Mouse (Mus musculus): Measurements from ENCODE around the gene Nckap5. TPM values are rescaled to one million over a fixed set of nuclear protein-coding genes. Genes with fewer than 3 reads are reported as not detected.
A peak's percentile ranks its signal among the peaks of the same experiment; 100 is the strongest.

Nckap5 gene
- polyA plus RNA-seq, 1 experiment from 2014 or later: 16.6 TPM

DNA sequence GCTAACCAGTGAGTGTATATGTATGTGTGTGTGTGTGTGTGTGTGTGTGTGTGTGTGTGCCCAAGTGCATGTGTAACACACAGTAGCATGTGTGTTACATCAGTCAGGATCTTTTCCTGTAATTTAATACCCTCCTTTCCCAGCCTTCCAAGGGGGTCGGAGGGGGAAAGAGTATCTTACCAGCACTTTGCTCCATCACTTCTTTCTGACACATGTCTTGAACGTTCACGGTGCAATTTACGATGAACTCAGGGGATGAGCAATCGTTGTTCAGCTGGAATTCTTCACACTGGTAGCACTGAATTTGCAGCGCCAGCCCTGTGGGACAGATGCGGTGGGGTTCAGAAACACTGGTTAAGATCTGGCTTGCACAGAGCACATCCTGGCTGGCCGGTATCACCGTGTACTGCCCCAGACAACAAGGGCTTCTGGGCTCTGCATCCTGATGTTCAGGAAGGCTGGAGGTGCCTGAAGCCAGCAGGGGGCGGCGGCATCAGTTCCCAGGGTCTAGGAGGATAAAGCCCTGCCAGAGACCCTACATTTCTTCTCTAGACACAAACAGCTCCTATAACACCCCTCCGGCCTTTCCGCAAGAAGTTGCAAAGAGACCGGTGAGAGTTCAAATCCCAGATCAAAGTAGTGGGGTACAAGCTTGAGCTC lies 920.3 kb downstream of the Nckap5 start:
- H3K27me3 ChIP-seq (ENCODE audit: control insufficient read depth, insufficient read depth, low read length): peaks cover 14% of the 10 kb centered on the region
- no peak overlapping the region for H3K4me3 ChIP-seq (ENCODE audit: low read depth, low read length)
- H3K36me3 ChIP-seq (ENCODE audit: control insufficient read depth, insufficient read depth, low read length): no peaks in the 10 kb centered on the region
- DNase-seq (ENCODE audit: low spot score): peak; percentile 77
- WGBS: 17% methylated on average over 14 of the region's 14 CpGs
- peaks cover 8% of the 10 kb centered on the region for H3K4me1 ChIP-seq (replicated peaks; ENCODE audit: control insufficient read depth, insufficient read depth, low read length)
- peak; percentile 37; the same call in 1 of the 2 replicates for ATAC-seq (replicated peaks; ENCODE audit: low FRiP score)
- no peak overlapping the region for H3K9ac ChIP-seq (ENCODE audit: low read length)
- H3K27ac ChIP-seq (ENCODE audit: low read depth, low read length): no peak overlapping the region
- peak overlapping the region; percentile 99; the same call in 1 of the 2 replicates for H3K4me2 ChIP-seq (ENCODE audit: low read depth, low read length, severe bottlenecking)
- H3K9me3 ChIP-seq (ENCODE audit: control insufficient read depth, low read length): no peaks in the 10 kb centered on the region

DNA sequence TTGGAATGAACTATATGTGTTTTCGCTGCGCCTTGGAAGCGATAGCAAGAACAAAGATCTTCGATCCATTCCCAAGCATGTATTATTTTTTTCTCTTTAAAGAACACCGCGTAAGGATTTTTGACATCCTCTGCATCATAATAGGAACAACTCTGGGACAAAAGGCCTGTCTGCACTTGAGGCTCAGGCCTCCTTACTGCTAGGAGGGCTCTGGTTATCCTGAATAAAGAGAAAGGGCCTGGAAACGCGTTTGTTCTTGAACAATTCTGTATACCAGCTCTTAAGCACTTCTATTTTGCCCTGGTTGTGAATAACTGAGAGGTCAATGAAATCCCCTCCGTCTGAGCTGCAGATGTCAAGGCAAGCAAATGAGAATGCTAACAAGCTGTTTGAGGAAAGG lies 937.4 kb downstream of the Nckap5 start:
- ATAC-seq (replicated peaks; ENCODE audit: low FRiP score) (peak; percentile 44; the same call in 1 of the 2 replicates), DNase-seq (ENCODE audit: low spot score) (no peak)
- Histone ChIP-seq H3K4me1 (replicated peaks; ENCODE audit: control insufficient read depth, insufficient read depth, low read length) (peaks cover 9% of the 10 kb centered on the region; the same call in 1 of the 2 replicates), H3K27ac (ENCODE audit: low read depth, low read length) (peak overlapping the region; percentile 47; the same call in 1 of the 2 replicates), H3K36me3 (ENCODE audit: control insufficient read depth, insufficient read depth, low read length) (no peaks in the 10 kb centered on the region), H3K4me2 (ENCODE audit: low read depth, low read length, severe bottlenecking) (no peak overlapping the region), H3K27me3 (ENCODE audit: control insufficient read depth, insufficient read depth, low read length) (no peaks in the 10 kb centered on the region), H3K9ac (ENCODE audit: low read length) (no peak overlapping the region), H3K4me3 (ENCODE audit: low read depth, low read length) (no peak overlapping the region), H3K9me3 (ENCODE audit: control insufficient read depth, low read length) (no peaks in the 10 kb centered on the region)
- WGBS: 40% methylated on average over 9 of the region's 9 CpGs

DNA sequence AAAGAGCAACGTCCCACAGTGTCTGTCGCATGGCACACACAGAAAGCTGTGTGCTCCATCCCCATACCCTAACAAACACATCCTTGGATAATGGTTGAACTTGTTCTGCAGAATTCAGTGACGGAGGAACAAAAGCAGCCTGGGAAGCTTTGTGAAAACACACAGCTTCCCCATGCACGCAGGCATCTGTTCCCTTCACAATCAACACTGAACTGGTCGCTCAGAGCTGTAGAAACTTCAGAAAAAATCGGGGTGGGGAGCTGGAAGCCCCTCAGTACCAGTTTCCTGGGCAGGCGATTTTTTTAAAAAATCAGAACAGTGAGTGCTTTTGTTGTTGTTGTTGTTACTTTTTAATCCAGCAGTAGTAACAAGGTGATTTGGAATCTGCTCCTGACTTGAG lies 960.5 kb downstream of the Nckap5 start:
- H3K4me2 ChIP-seq (ENCODE audit: low read depth, low read length, severe bottlenecking): no peak overlapping the region
- H3K9me3 ChIP-seq (ENCODE audit: control insufficient read depth, low read length): no peaks in the 10 kb centered on the region
- H3K27me3 ChIP-seq (ENCODE audit: control insufficient read depth, insufficient read depth, low read length): no peaks in the 10 kb centered on the region
- no peaks in the 10 kb centered on the region for H3K36me3 ChIP-seq (ENCODE audit: control insufficient read depth, insufficient read depth, low read length)
- no peak overlapping the region for H3K9ac ChIP-seq (ENCODE audit: low read length)
- H3K4me3 ChIP-seq (ENCODE audit: low read depth, low read length): no peak overlapping the region
- ATAC-seq (replicated peaks; ENCODE audit: low FRiP score) (0 out of 2 replicates have a peak, but pooled peaks have one; percentile 33), DNase-seq (ENCODE audit: low spot score) (no peak)
- no peak overlapping the region for H3K27ac ChIP-seq (ENCODE audit: low read depth, low read length)
- no peaks in the 10 kb centered on the region for H3K4me1 ChIP-seq (replicated peaks; ENCODE audit: control insufficient read depth, insufficient read depth, low read length)
- 25% methylated on average over 7 of the region's 7 CpGs for WGBS

Data from forebrain, embryonic 11.5 days (tissue).